Mouse (Mus musculus) bone marrow, adult 2 months (tissue): ENCODE measurements around the gene I0C0044D17Rik. TPM values are rescaled to one million over a fixed set of nuclear protein-coding genes. Genes with fewer than 3 reads are reported as not detected.

ENCODE experiments used
- H3K27ac ChIP-seq: fragments of 200-500 bp; 2 replicates; pipeline ENCODE4 v1.5.1; 2012; ENCODE audit warnings: low read depth, mild to moderate bottlenecking, control low read depth, inconsistent platforms, low read length; ENCODE audit not compliant: control insufficient read depth, poor library complexity, insufficient read depth
- H3K4me1 ChIP-seq: fragments of 200-500 bp; 2 replicates; pipeline ENCODE4 v1.6.1; 2011; ENCODE audit warnings: low read length; ENCODE audit not compliant: control insufficient read depth, insufficient read depth
- H3K4me3 ChIP-seq: fragments of 200-500 bp; replicated peaks from 2 replicates; pipeline ENCODE3; 2011; ENCODE audit warnings: mild to moderate bottlenecking, low read depth, low read length, control low read depth; ENCODE audit not compliant: control insufficient read depth
- CTCF ChIP-seq: fragments of 200-500 bp; IDR thresholded peaks from 2 replicates; pipeline ENCODE4 v1.5.1; 2011; ENCODE audit warnings: low read length, control low read depth; ENCODE audit not compliant: control insufficient read depth, insufficient read depth
- POLR2A ChIP-seq: fragments of 200-500 bp; IDR thresholded peaks from 2 replicates; pipeline ENCODE4 v1.6.1; 2011; ENCODE audit warnings: low read depth, mild to moderate bottlenecking, control low read depth, low read length, borderline replicate concordance; ENCODE audit not compliant: control insufficient read depth
- WGBS: fragments of 180-500 bp; shearing (Covaris S2); methylation state at CpG from one replicate; pipeline ENCODE4 v1.1.7; 2018; 5-methylcytosine and 5-hydroxymethylcytosine counted together
- polyA plus RNA-seq: library from polyadenylated mRNA; stranded (reverse); fragments of >200 nt; gene quantifications from 2 replicates; pipeline ENCODE4 v1.2.4, GENCODE M21; 2011; ENCODE audit warnings: low replicate concordance; ENCODE audit not compliant: missing spikeins, insufficient read depth, insufficient read length

The I0C0044D17Rik gene
- polyA plus RNA-seq, 1 experiment, result not detected

- WGBS, result 77% methylated on average over 11 of the region's 11 CpGs
- TF ChIP-seq POLR2A (no peak), CTCF (no peak)
- Histone ChIP-seq H3K27ac (no peak overlapping the region), H3K4me3 (no peak overlapping the region), H3K4me1 (no peaks in the 10 kb centered on the region)
Measured at GRCm38 (mm10) chr4:98796591-98797341, 26.9 kb downstream of the I0C0044D17Rik start.

- Histone ChIP-seq H3K4me3 (no peak overlapping the region), H3K27ac (no peak overlapping the region), H3K4me1 (no peaks in the 10 kb centered on the region)
- WGBS, result 67% methylated on average over 2 of the region's 2 CpGs
- TF ChIP-seq CTCF, result no peak
- TF ChIP-seq POLR2A, result no peak
Measured at GRCm38 (mm10) chr4:98795241-98795640, 28.4 kb downstream of the I0C0044D17Rik start.

- H3K4me1 ChIP-seq, result no peaks in the 10 kb centered on the region
- H3K4me3 ChIP-seq, result no peak overlapping the region
- no peak overlapping the region for H3K27ac ChIP-seq
- no peak for TF ChIP-seq POLR2A
- 87% methylated on average over 9 of the region's 9 CpGs for WGBS
Measured at GRCm38 (mm10) chr4:98793486-98793885, 30.2 kb downstream of the I0C0044D17Rik start.

- Histone ChIP-seq H3K4me3 (no peak overlapping the region), H3K27ac (no peak overlapping the region), H3K4me1 (no peaks in the 10 kb centered on the region)
- TF ChIP-seq POLR2A (no peak), CTCF (no peak)
- 58% methylated on average over 1 of the region's 1 CpGs for WGBS
Measured at GRCm38 (mm10) chr4:98790721-98791120, 32.9 kb downstream of the I0C0044D17Rik start.

- WGBS, result 7% methylated on average over 10 of the region's 10 CpGs
Measured at GRCm38 (mm10) chr4:98789861-98790311, 33.8 kb downstream of the I0C0044D17Rik start.

GRCm38 (mm10) chr4:98789133-98789765 is 34.4 kb downstream of the I0C0044D17Rik start:
- Histone ChIP-seq H3K4me1 (no peaks in the 10 kb centered on the region), H3K27ac (no peak overlapping the region), H3K4me3 (no peak overlapping the region)
- WGBS, result 71% methylated on average over 7 of the region's 7 CpGs
- TF ChIP-seq POLR2A (no peak), CTCF (no peak)

More at GRCm38 (mm10) chr4:98789861-98790311, 33.8 kb downstream of the I0C0044D17Rik start:
- TF ChIP-seq CTCF (no peak), POLR2A (no peak)
- Histone ChIP-seq H3K4me1 (no peaks in the 10 kb centered on the region), H3K27ac (no peak overlapping the region), H3K4me3 (no peak overlapping the region)

- Histone ChIP-seq H3K4me3 (no peak overlapping the region), H3K4me1 (no peaks in the 10 kb centered on the region), H3K27ac (no peak overlapping the region)
- TF ChIP-seq POLR2A, result no peak
- no peak for TF ChIP-seq CTCF
- WGBS, result 40% methylated on average over 3 of the region's 3 CpGs
Measured at GRCm38 (mm10) chr4:98786281-98786680, 37.4 kb downstream of the I0C0044D17Rik start.

GRCm38 (mm10) chr4:98785851-98786250 is 37.8 kb downstream of the I0C0044D17Rik start:
- Histone ChIP-seq H3K4me3 (no peak overlapping the region), H3K4me1 (no peaks in the 10 kb centered on the region), H3K27ac (no peak overlapping the region)
- 43% methylated on average over 8 of the region's 8 CpGs for WGBS
- TF ChIP-seq POLR2A, result no peak
